Mouse (Mus musculus) kidney, adult 2 months (tissue): ENCODE data around the gene Nkain4. TPM values are rescaled to one million over a fixed set of nuclear protein-coding genes. Genes with fewer than 3 reads are reported as not detected.

Source experiments
- DNase-seq: peaks from one replicate; pipeline ENCODE4 v3.0.0; 2021
- H3K27ac ChIP-seq: fragments of 200-500 bp; 2 replicates; pipeline ENCODE4 v1.5.1; 2012; ENCODE audit warnings: low read depth, low read length, control low read depth, inconsistent platforms; ENCODE audit not compliant: insufficient read depth
- H3K27me3 ChIP-seq: fragments of 200-500 bp; replicated peaks from 2 replicates; pipeline ENCODE4 v1.6.1; 2012; ENCODE audit warnings: mild to moderate bottlenecking, moderate library complexity, low read length, inconsistent platforms; ENCODE audit not compliant: control insufficient read depth, insufficient read depth
- H3K36me3 ChIP-seq: fragments of 200-500 bp; 2 replicates; pipeline ENCODE4 v1.6.1; 2012; ENCODE audit warnings: mild to moderate bottlenecking, moderate library complexity, low read length, inconsistent platforms; ENCODE audit not compliant: control insufficient read depth, insufficient read depth
- H3K4me1 ChIP-seq: fragments of 200-500 bp; 2 replicates; pipeline ENCODE4 v1.6.1; 2011; ENCODE audit warnings: low read length; ENCODE audit not compliant: control insufficient read depth, insufficient read depth
- H3K4me3 ChIP-seq: fragments of 200-500 bp; 2 replicates; pipeline ENCODE4 v1.5.1; 2011; ENCODE audit warnings: mild to moderate bottlenecking, low read depth, low read length, control low read depth; ENCODE audit not compliant: insufficient read depth
- CTCF ChIP-seq: fragments of 200-500 bp; conservative IDR thresholded peaks from 2 replicates; pipeline ENCODE4 v1.5.1; 2011; ENCODE audit warnings: low read depth, mild to moderate bottlenecking, control low read depth, low read length, moderate library complexity, mixed read lengths; ENCODE audit not compliant: insufficient read depth, insufficient read length
- POLR2A ChIP-seq: fragments of 200-500 bp; IDR thresholded peaks from one replicate; pipeline ENCODE4 v1.6.1; 2011; ENCODE audit warnings: low read depth, low read length, control low read depth
- WGBS: fragments of 180-500 bp; shearing (Covaris S2); methylation state at CpG from one replicate; pipeline ENCODE4 v1.1.7; 2018; 5-methylcytosine and 5-hydroxymethylcytosine counted together
- polyA plus RNA-seq: library from polyadenylated mRNA; depleted of rRNA; stranded (reverse); fragments of >200 nt; gene quantifications from 2 replicates; pipeline ENCODE4 v1.2.3, GENCODE M21; 2012; rRNA removed

The Nkain4 gene
- polyA plus RNA-seq = 2.0 and 3.7 TPM in 2 replicates

DNA sequence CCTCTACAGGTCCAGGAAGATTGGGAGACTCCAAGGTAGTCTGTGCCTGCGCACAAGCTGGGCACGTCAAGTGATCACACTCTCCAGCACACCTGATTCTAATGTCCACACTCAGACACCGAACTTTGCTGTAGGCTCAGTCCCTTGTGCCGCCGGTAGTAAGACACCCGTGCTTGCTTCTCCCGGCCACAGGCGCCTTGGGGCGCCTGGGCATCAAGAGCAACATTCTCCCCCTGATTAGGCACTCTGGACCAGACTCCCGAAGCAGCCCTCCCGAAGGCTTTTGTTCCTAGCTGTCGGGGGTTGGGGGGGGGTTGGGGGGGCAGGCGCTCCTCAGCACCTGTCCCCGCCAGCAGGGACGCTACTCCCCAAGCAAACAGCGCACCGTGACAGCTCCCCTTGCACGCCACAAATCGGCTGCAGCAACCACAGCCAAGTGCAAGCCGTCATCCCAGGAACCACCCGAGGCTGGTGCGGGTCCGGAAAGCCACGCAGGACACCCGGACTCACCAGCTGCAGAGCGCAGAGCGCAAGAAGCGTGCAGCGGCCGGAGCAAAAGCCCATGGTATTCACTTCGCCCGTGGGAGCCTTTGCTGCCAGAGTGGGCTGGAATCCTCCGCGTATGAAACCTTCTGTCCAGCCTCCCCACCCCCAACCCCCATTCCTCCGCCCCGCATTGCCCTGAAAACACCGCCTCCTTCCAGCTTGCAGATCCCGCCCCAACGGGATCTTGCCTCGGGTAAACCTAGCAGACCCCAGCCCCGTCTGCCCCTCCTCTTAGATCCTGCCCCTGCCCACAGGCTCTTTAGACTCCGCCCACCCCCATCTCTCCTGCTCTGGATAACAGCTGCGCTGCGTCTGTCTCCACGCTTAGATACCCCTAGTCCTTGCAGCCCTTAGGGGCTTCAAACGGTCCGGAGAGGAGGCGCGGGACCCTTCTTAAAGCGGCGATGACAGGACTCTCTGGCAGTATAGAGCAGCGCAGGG is at the start of gene Nkain4:
Gene Nkain4, minus strand, starts transcription at position 639 of the 987 bp plus-strand sequence.
- TF ChIP-seq CTCF (no peak; the same call in 1 of the 2 replicates), POLR2A (no peak)
- no peak within 1 kb of the TSS for H3K27ac ChIP-seq
- no peaks in the 10 kb centered on the region for H3K36me3 ChIP-seq
- WGBS = 3% methylated on average over 52 of the region's 52 CpGs
- peak; percentile 5 for DNase-seq
- H3K4me1 ChIP-seq = no peaks in the 10 kb centered on the region; the same call in 1 of the 2 replicates
- no peaks in the 10 kb centered on the region for H3K27me3 ChIP-seq
- peak within 1 kb of the TSS; percentile 65 for H3K4me3 ChIP-seq

DNA sequence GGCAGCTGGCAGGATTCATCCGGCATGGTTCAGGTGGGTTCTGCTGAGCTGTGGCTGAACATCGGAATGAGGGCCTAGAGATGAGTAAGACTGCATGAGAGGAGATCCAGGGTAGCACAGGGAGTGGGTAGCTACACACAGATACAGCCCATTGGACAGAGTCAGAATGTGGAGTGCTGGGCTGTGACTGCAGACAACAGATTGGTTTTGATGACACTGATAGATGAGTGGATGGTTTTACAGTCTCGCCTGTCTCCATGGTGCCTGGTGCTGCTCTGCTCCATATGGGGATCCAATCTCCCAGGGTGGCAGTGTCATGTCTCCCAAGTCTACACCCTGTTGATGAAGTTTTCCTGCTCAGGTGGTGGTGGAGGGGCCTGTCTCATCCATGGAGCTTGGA is 42.4 kb upstream of the Nkain4 start:
- H3K4me1 ChIP-seq = no peaks in the 10 kb centered on the region
- H3K4me3 ChIP-seq = no peak overlapping the region
- TF ChIP-seq CTCF (no peak), POLR2A (no peak)
- no peaks in the 10 kb centered on the region for H3K36me3 ChIP-seq
- H3K27ac ChIP-seq = no peak overlapping the region
- no peaks in the 10 kb centered on the region for H3K27me3 ChIP-seq
- no peak for DNase-seq
- WGBS = 75% methylated on average over 3 of the region's 3 CpGs

DNA sequence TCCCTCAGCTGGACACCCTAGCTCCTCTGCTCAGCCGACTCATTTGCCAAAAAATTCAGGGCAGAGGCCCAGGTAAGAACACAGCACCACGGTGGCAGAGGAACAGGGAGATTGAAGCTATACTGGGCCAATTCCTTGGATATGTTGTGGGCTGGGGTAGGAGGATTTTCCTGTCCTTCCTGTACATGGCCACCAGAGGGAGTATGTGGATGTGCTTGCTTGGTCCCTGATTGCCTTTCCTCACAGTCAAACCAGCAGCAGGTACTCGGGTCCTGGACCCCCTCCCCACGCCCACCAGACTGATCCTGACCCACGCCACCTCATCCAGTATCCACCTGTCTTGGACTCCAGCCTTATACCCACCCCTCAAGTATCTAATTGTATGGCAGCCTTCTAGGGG is 41.9 kb upstream of the Nkain4 start:
- Histone ChIP-seq H3K27ac (no peak overlapping the region), H3K4me1 (no peaks in the 10 kb centered on the region), H3K4me3 (no peak overlapping the region), H3K36me3 (no peaks in the 10 kb centered on the region), H3K27me3 (no peaks in the 10 kb centered on the region)
- TF ChIP-seq CTCF (peak; percentile 91), POLR2A (no peak)
- DNase-seq = peak; percentile 55
- WGBS = 7% methylated on average over 5 of the region's 5 CpGs

DNA sequence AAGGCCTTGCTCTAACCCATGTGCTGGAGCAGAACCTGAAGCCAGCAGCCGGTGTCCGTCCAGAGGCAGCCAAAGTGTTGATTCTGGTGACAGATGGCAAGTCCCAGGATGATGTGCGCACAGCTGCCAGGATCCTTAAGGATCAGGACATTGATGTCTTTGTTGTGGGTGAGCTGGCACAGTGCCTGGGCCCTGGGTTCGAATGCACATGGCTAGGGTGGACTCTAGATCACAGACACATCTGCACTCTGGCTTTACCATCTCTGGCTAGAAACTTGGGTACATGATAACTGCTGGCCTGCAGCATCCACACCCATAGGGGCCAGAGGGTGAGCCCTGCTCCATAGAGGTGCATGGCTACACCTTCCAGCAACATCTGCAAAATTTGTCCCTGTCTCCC is 41.0 kb upstream of the Nkain4 start:
- Histone ChIP-seq H3K4me1 (no peaks in the 10 kb centered on the region), H3K4me3 (no peak overlapping the region), H3K27me3 (no peaks in the 10 kb centered on the region), H3K36me3 (no peaks in the 10 kb centered on the region), H3K27ac (no peak overlapping the region)
- WGBS = 84% methylated on average over 4 of the region's 4 CpGs
- TF ChIP-seq POLR2A (no peak), CTCF (no peak)
- DNase-seq = no peak

DNA sequence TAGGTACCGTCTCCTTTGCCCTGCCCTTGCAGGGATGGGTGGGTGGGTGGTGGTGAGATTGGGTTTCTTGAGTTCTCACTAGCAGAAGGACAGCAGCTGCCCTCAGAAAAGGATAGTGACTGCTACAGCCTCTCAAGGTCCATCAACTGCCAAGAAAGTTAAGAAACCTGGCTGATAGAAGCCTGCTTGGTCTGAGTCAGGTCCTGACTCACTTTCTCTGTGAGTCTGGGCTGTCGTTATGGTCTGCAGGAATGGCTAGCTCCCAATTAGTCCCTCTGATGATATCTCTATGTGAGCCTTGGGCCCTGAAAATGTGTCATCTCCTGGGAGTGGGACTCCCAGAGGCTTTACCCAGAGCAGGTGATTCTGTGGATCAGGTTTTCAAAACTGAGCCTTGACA is 39.9 kb upstream of the Nkain4 start:
- Histone ChIP-seq H3K36me3 (no peaks in the 10 kb centered on the region), H3K4me1 (no peaks in the 10 kb centered on the region), H3K27me3 (no peaks in the 10 kb centered on the region), H3K4me3 (no peak overlapping the region), H3K27ac (no peak overlapping the region)
- WGBS = 77% methylated on average over 2 of the region's 2 CpGs
- TF ChIP-seq CTCF (no peak), POLR2A (no peak)
- no peak for DNase-seq

DNA sequence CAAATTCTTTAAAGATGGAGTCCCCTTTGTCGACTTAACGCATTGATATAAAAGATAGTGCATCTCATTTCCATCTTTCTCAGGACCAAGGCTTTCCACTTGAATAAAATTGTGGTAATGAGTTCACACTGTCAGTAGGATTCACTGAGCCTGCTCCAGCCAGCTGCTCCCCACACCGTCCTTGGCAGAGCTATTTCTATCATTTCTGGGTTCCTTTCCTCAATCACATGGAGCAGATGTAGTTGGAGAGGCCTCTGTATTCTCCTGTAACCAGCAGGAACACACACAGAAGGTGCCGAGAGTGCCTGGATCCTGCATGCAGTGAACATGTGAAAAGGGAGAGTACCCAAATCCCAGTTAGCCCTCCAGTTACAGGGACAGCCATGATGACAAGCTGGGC is 35.8 kb upstream of the Nkain4 start:
- no peak for DNase-seq
- Histone ChIP-seq H3K36me3 (no peaks in the 10 kb centered on the region), H3K27ac (no peak overlapping the region), H3K27me3 (no peaks in the 10 kb centered on the region), H3K4me3 (no peak overlapping the region), H3K4me1 (no peaks in the 10 kb centered on the region)
- 68% methylated on average over 4 of the region's 4 CpGs for WGBS
- TF ChIP-seq CTCF (no peak), POLR2A (no peak)

DNA sequence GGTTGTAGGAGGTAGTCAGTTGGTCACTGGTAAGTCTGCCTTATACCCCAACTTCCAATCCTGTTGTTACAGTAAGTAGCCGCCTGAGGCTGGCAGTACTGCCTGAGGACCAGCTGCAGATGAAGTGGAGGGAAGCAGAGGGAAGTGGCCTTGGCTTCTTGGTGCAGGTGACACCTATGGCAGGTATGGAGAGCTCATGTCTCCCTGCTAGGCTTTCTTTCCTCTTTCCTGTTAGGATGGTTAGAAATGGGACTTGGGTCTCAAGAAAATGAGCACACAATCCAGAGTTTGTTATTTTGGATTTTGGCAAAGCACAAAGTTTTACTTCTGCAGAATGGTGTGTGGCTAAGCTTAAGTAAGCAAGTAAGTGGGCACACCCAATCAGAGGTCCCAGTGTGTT is 34.4 kb upstream of the Nkain4 start:
- WGBS = 87% methylated on average over 1 of the region's 1 CpGs
- TF ChIP-seq CTCF (no peak), POLR2A (no peak)
- DNase-seq = no peak

More for the DNA sequence above, 34.4 kb upstream of the Nkain4 start:
- no peaks in the 10 kb centered on the region for H3K36me3 ChIP-seq
- H3K4me1 ChIP-seq = no peaks in the 10 kb centered on the region
- H3K27me3 ChIP-seq = no peaks in the 10 kb centered on the region
- no peak overlapping the region for H3K27ac ChIP-seq
- no peak overlapping the region for H3K4me3 ChIP-seq
